Mouse (Mus musculus) lung, postnatal 0 days (tissue): ENCODE measurements around the gene Prkar1a. TPM values are rescaled to one million over a fixed set of nuclear protein-coding genes. Genes with fewer than 3 reads are reported as not detected.

ENCODE experiments used
- ATAC-seq: fragments of 200-750 bp; cut with Nextera tagmentation; 2 replicates; pipeline ENCODE4 v1.8.0; 2017; ENCODE audit warnings: moderate library complexity
- DNase-seq: peaks from one replicate; pipeline ENCODE4 v3.0.0-alpha.2; 2016; ENCODE audit warnings: low spot score
- H3K27ac ChIP-seq: fragments of 300-500 bp; sonication (generic); 2 replicates; pipeline ENCODE4 v1.5.1; 2014; ENCODE audit warnings: antibody characterized with exemption, mild to moderate bottlenecking, low read length, mixed read lengths
- H3K27me3 ChIP-seq: fragments of 300-500 bp; sonication (generic); replicated peaks from 2 replicates; pipeline ENCODE4 v1.6.1; 2014; ENCODE audit warnings: low read length, mixed read lengths; ENCODE audit not compliant: insufficient read depth
- H3K36me3 ChIP-seq: fragments of 300-500 bp; sonication (generic); 2 replicates; pipeline ENCODE4 v1.6.1; 2014; ENCODE audit warnings: low read length, mixed read lengths; ENCODE audit not compliant: insufficient read depth
- H3K4me1 ChIP-seq: fragments of 300-500 bp; sonication (generic); 2 replicates; pipeline ENCODE4 v1.6.1; 2014; ENCODE audit warnings: antibody characterized with exemption, low read depth, low read length, mixed read lengths; ENCODE audit not compliant: insufficient read depth
- H3K4me2 ChIP-seq: fragments of 300-500 bp; sonication (generic); replicated peaks from 2 replicates; pipeline ENCODE4 v1.6.1; 2014; ENCODE audit warnings: low read depth, mild to moderate bottlenecking, low read length, moderate library complexity, mixed read lengths
- H3K4me3 ChIP-seq: fragments of 300-500 bp; sonication (generic); 2 replicates; pipeline ENCODE4 v1.5.1; 2014; ENCODE audit warnings: low read depth, low read length
- H3K9ac ChIP-seq: fragments of 300-500 bp; sonication (generic); replicated peaks from 2 replicates; pipeline ENCODE4 v1.6.1; 2014; ENCODE audit warnings: low read depth, mild to moderate bottlenecking
- H3K9me3 ChIP-seq: fragments of 300-500 bp; sonication (generic); 2 replicates; pipeline ENCODE4 v1.6.1; 2016; ENCODE audit warnings: low read length, mixed read lengths
- CTCF ChIP-seq: IDR thresholded peaks from 2 replicates; pipeline ENCODE4 v1.5.1; 2016; ENCODE audit warnings: antibody characterized with exemption, mild to moderate bottlenecking
- EP300 ChIP-seq: IDR thresholded peaks from 2 replicates; pipeline ENCODE4 v1.6.1; 2016; ENCODE audit warnings: antibody characterized with exemption, mild to moderate bottlenecking, control low read depth
- WGBS: fragments of 180-500 bp; shearing (Covaris S2); extraction: QIAGEN DNeasy Blood & Tissue Kit; methylation state at CpG from one replicate; pipeline ENCODE4 v1.1.7; 2014; 5-methylcytosine and 5-hydroxymethylcytosine counted together
- polyA plus RNA-seq: library from polyadenylated mRNA; unstranded; fragments of >200 nt; fragmentation: Nextera tagmentation; extraction: Ambion mirVana; gene quantifications from 2 replicates; pipeline ENCODE4 v1.2.1, GENCODE M21; 2015

Gene Prkar1a
- 305 TPM in 2 replicates for polyA plus RNA-seq

- Histone ChIP-seq H3K4me2 (peak within 1 kb of the TSS; percentile 86), H3K9me3 (no peaks in the 10 kb centered on the region), H3K27ac (peak within 1 kb of the TSS; percentile 97), H3K27me3 (no peaks in the 10 kb centered on the region), H3K4me1 (peaks cover 20% of the 10 kb centered on the region; the same call in 1 of the 2 replicates), H3K36me3 (no peaks in the 10 kb centered on the region), H3K9ac (0 out of 2 replicates have a peak within 1 kb of the TSS, but pooled peaks have one; percentile 94), H3K4me3 (peak within 1 kb of the TSS; percentile 100)
- 4% methylated on average over 8 of the region's 8 CpGs for WGBS
- ATAC-seq, result no peak
- no peak for TF ChIP-seq CTCF
- no peak for TF ChIP-seq EP300
- DNase-seq, result no peak
Observed at GRCm38 (mm10) chr11:109649206-109649605, at the start of gene Prkar1a. Prkar1a (plus strand) TSS chr11:109649405.

- Histone ChIP-seq H3K9ac (no peak overlapping the region), H3K27me3 (no peaks in the 10 kb centered on the region), H3K4me1 (peaks cover 12% of the 10 kb centered on the region; the same call in 1 of the 2 replicates), H3K36me3 (0 out of 2 replicates have a peak, but pooled peaks cover 8% of the 10 kb centered on the region), H3K27ac (no peak overlapping the region), H3K9me3 (no peaks in the 10 kb centered on the region), H3K4me2 (no peak overlapping the region), H3K4me3 (no peak overlapping the region)
- TF ChIP-seq EP300 (no peak), CTCF (no peak)
- 76% methylated on average over 6 of the region's 6 CpGs for WGBS
- ATAC-seq (no peak), DNase-seq (no peak)
Observed at GRCm38 (mm10) chr11:109607600-109607999, 41.6 kb upstream of the Prkar1a start.

- H3K9ac ChIP-seq, result no peak overlapping the region; the same call in 1 of the 2 replicates
- H3K4me2 ChIP-seq, result peak overlapping the region; percentile 17; the same call in 1 of the 2 replicates
- no peak for ATAC-seq
Observed at GRCm38 (mm10) chr11:109608976-109609625, 40.1 kb upstream of the Prkar1a start.

GRCm38 (mm10) chr11:109610046-109610794 is 39.0 kb upstream of the Prkar1a start:
- no peak for TF ChIP-seq EP300
- TF ChIP-seq CTCF, result no peak
- Histone ChIP-seq H3K9me3 (no peaks in the 10 kb centered on the region), H3K36me3 (0 out of 2 replicates have a peak, but pooled peaks cover 3% of the 10 kb centered on the region), H3K4me2 (peak overlapping the region; percentile 76), H3K27ac (peak overlapping the region; percentile 94), H3K27me3 (no peaks in the 10 kb centered on the region), H3K9ac (peak overlapping the region; percentile 92), H3K4me1 (peaks cover 12% of the 10 kb centered on the region; the same call in 1 of the 2 replicates), H3K4me3 (peak overlapping the region; percentile 73)
- DNase-seq (peak; percentile 22), ATAC-seq (no peak)
- WGBS, result 15% methylated on average over 9 of the region's 9 CpGs

More at GRCm38 (mm10) chr11:109608976-109609625, 40.1 kb upstream of the Prkar1a start:
- 50% methylated on average over 6 of the region's 6 CpGs for WGBS
- TF ChIP-seq EP300 (no peak), CTCF (no peak)
- DNase-seq, result peak; percentile 80
- Histone ChIP-seq H3K36me3 (0 out of 2 replicates have a peak, but pooled peaks cover 3% of the 10 kb centered on the region), H3K4me3 (no peak overlapping the region), H3K4me1 (peaks cover 12% of the 10 kb centered on the region; the same call in 1 of the 2 replicates), H3K9me3 (no peaks in the 10 kb centered on the region), H3K27ac (no peak overlapping the region), H3K27me3 (no peaks in the 10 kb centered on the region)

GRCm38 (mm10) chr11:109610795-109611302 is 38.4 kb upstream of the Prkar1a start:
- no peaks in the 10 kb centered on the region for H3K36me3 ChIP-seq
- 2% methylated on average over 26 of the region's 26 CpGs for WGBS
- H3K9me3 ChIP-seq, result no peaks in the 10 kb centered on the region
- peak overlapping the region; percentile 94 for H3K27ac ChIP-seq
- peak overlapping the region; percentile 76 for H3K4me2 ChIP-seq
- H3K4me1 ChIP-seq, result peaks cover 12% of the 10 kb centered on the region; the same call in 1 of the 2 replicates
- ATAC-seq, result peak; percentile 20
- no peaks in the 10 kb centered on the region for H3K27me3 ChIP-seq
- TF ChIP-seq EP300, result no peak
- peak; percentile 45; the same call in 1 of the 2 replicates for TF ChIP-seq CTCF
- peak overlapping the region; percentile 73 for H3K4me3 ChIP-seq
- H3K9ac ChIP-seq, result peak overlapping the region; percentile 92
- peak; percentile 71 for DNase-seq
